Mouse (Mus musculus) hindbrain, embryonic 15.5 days (tissue): ENCODE measurements at regions not wholly inside any gene's neighbourhood (a gene's known extent, or its start where the extent isn't known, plus 50 kb on each side); places are given as distances from the start of the nearest gene placed in this dataset.
"Not testable (repeated sequence)": the region's sequence is repeated elsewhere in the genome, so short reads cannot be mapped to it uniquely, and the experiment has no call there.

Experiments
- ATAC-seq: fragments of 200-750 bp; cut with Nextera tagmentation; 2 replicates; pipeline ENCODE4 v1.8.0; 2017; ENCODE audit warnings: low read depth, moderate number of reproducible peaks, moderate TSS enrichment; ENCODE audit not compliant: low FRiP score
- H3K27ac ChIP-seq: fragments of 300-500 bp; sonication (generic); replicated peaks from 2 replicates; pipeline ENCODE4 v1.5.1; 2015; ENCODE audit warnings: mild to moderate bottlenecking, inconsistent platforms
- H3K27me3 ChIP-seq: fragments of 300-500 bp; sonication (generic); 2 replicates; pipeline ENCODE4 v1.6.1; 2015; ENCODE audit warnings: control low read depth, inconsistent platforms
- H3K36me3 ChIP-seq: fragments of 300-500 bp; sonication (generic); 2 replicates; pipeline ENCODE4 v1.6.1; 2015; ENCODE audit warnings: control low read depth, inconsistent platforms
- H3K4me1 ChIP-seq: fragments of 300-500 bp; sonication (generic); replicated peaks from 2 replicates; pipeline ENCODE4 v1.6.1; 2015; ENCODE audit warnings: control low read depth, inconsistent platforms
- H3K4me2 ChIP-seq: fragments of 300-500 bp; sonication (generic); 2 replicates; pipeline ENCODE4 v1.6.1; 2015; ENCODE audit warnings: moderate library complexity, mild to moderate bottlenecking, inconsistent platforms
- H3K4me3 ChIP-seq: fragments of 300-500 bp; sonication (generic); 2 replicates; pipeline ENCODE4 v1.5.1; 2015; ENCODE audit warnings: mild to moderate bottlenecking, inconsistent platforms
- H3K9ac ChIP-seq: fragments of 300-500 bp; sonication (generic); 2 replicates; pipeline ENCODE4 v1.6.1; 2015; ENCODE audit warnings: inconsistent platforms
- H3K9me3 ChIP-seq: fragments of 300-500 bp; sonication (generic); 2 replicates; pipeline ENCODE4 v1.6.1; 2016; ENCODE audit warnings: control low read depth, inconsistent platforms
- WGBS: fragments of 180-500 bp; shearing (Covaris S2); methylation state at CpG from one replicate; pipeline ENCODE4 v1.1.7; 2015; 5-methylcytosine and 5-hydroxymethylcytosine counted together

DNA sequence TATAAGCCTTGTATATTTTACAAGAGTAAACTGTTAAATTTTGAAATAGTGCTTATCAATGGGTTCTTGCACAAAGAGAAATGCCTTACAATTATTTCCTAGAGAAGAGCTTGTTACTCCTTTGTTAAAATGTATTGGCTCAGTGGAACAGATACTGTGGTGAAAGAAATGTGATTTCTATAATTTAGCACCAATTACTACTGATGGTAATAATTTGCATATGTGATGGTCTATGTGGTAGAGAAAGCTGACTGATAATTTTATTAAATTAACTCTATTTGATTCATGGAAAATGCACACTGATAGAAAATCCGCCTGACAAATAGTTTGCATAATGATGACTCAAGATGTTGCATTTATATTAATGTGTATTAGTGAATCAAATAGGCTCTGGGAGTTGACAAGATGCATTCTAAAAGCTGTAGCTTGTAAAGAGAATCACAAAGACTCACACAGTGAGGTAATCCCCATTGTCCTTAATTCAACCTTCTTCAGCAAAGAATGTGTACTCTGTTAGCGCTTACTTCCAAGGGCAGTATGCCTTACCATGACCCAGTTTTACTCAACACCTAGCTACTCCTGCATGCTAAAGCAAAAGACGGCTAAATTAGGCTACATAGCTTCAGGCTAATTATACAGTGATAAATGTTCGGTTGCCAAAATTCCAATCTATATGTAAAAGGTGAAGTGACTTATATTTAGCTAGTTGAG, 329.8 kb upstream of the Cenpq start:
- H3K9ac ChIP-seq: no peak overlapping the region
- ATAC-seq: no peak
- no peaks in the 10 kb centered on the region for H3K36me3 ChIP-seq
- no peaks in the 10 kb centered on the region for H3K9me3 ChIP-seq
- no peaks in the 10 kb centered on the region for H3K27me3 ChIP-seq
- no peak overlapping the region for H3K4me3 ChIP-seq
- WGBS: 67% methylated on average over 4 of the region's 4 CpGs
- H3K27ac ChIP-seq: no peak overlapping the region
- no peak overlapping the region for H3K4me2 ChIP-seq
- no peaks in the 10 kb centered on the region for H3K4me1 ChIP-seq

DNA sequence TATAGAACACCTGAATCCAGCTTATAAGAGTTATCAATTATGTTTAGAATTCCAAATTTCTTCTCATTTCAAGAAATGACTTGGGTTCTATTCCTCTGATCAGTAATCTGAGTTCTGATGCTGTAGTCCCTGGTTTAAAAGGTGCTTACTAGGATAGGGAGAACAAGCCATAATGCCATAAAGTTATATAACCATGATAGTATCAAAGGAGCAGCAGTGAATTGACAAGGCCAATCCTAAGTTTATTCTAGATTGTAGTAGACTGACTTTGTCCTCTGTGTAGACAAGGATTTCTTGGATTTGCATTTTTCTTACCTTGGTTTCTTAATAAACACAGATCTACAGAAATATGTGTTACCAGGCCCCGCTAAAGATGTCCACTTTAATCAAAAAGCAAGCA, 326.6 kb upstream of the Cenpq start:
- H3K27ac ChIP-seq: no peak overlapping the region
- H3K4me1 ChIP-seq: no peaks in the 10 kb centered on the region
- H3K4me3 ChIP-seq: no peak overlapping the region
- no peaks in the 10 kb centered on the region for H3K36me3 ChIP-seq
- H3K9me3 ChIP-seq: no peaks in the 10 kb centered on the region
- ATAC-seq: no peak
- no peak overlapping the region for H3K9ac ChIP-seq
- no peaks in the 10 kb centered on the region for H3K27me3 ChIP-seq
- no peak overlapping the region for H3K4me2 ChIP-seq
- WGBS: 91% methylated on average over 1 of the region's 1 CpGs

DNA sequence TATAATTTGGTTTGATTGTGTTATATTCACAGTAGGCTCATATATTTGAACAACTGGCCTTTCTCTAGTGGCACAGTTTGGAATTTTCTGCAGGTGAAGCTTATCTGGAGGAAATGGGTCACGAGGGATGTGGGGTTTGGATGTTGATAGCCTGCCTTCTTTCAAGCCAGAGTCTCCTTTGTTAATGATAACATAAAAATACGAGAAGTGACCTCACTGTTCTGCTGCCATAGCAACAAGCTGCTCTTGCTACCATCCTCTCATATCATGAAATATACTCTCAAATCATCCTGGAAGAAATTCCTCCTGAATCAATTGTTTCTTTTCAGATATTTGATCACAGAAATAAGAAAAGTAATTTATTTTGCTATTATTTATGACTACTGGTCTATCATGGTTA, 313.6 kb upstream of the Cenpq start:
- H3K27ac ChIP-seq: no peak overlapping the region
- no peaks in the 10 kb centered on the region for H3K4me1 ChIP-seq
- H3K4me3 ChIP-seq: no peak overlapping the region
- H3K9ac ChIP-seq: no peak overlapping the region
- H3K27me3 ChIP-seq: no peaks in the 10 kb centered on the region
- no peaks in the 10 kb centered on the region for H3K36me3 ChIP-seq
- no peak for ATAC-seq
- H3K9me3 ChIP-seq: no peaks in the 10 kb centered on the region
- H3K4me2 ChIP-seq: no peak overlapping the region
- WGBS: 45% methylated on average over 2 of the region's 2 CpGs

DNA sequence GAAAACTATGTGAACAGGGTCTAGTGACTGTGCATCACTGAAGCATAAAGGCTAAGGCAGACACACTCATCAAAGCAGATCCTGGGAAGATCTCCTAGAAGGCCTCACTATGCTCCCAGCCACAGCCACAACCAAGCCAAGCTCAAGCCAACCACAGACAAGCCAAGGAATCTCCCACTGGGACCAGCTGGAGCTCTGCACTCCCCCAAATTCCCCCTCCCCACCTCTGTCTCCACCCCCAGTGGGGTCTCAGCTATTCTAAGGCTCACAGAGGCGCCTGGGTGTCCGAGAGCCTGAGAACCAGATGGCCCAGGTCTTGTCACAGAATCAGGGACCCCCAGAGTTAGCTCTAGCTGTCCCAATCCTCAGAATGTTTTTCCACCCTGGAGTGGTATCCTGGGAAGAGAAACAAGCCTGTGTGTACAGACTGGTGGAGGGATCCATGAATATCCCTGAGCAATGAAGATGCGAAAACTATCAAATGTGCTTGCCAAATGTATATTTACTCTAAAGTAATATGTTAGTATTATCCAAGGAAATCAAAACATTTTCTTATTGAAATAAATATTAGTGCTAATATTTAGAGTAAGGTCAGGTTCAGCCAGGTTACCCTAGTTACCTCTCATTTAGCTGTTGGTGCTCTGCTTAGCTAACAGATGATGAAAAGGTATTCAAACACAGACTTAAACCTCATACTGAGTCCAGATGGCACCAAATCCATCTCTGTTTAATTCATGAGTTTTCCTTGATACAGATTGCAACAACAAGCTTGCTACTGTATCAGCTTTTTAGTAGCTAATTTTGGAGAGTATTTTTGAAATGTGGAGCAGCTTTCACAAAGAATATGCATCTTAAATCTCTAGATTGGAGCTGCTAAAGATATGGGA, 292.5 kb upstream of the Cenpq start:
- no peak for ATAC-seq
- Histone ChIP-seq H3K4me1 (no peaks in the 10 kb centered on the region), H3K27me3 (no peaks in the 10 kb centered on the region), H3K36me3 (no peaks in the 10 kb centered on the region), H3K9me3 (no peaks in the 10 kb centered on the region), H3K9ac (no peak overlapping the region), H3K4me2 (no peak overlapping the region), H3K4me3 (no peak overlapping the region), H3K27ac (no peak overlapping the region)
- WGBS: 71% methylated on average over 3 of the region's 3 CpGs

DNA sequence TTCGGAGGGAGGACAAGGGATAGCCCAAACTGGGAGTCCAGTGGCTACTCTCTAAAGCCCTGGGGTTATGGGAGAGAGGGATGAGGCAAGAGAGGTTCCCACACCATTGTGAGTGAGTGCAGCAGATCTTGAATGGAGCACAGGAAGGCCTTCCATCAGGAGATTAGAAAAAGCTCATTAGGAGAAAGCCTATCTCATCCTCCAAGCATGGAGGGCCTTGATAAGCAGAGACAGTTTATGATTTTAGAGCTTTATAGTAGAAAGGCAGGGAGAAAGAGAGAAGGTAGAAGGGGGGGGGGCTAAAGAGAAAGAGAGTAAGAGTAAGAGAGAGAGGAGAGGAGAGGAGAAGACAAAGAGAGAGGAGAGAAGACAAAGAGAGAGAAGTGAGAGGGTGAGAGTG, 282.0 kb upstream of the Cenpq start:
- no peak overlapping the region for H3K4me3 ChIP-seq
- H3K27ac ChIP-seq: no peak overlapping the region
- H3K9ac ChIP-seq: no peak overlapping the region
- no peaks in the 10 kb centered on the region for H3K9me3 ChIP-seq
- no peaks in the 10 kb centered on the region for H3K27me3 ChIP-seq
- no peak overlapping the region for H3K4me2 ChIP-seq
- no peak for ATAC-seq
- H3K4me1 ChIP-seq: no peaks in the 10 kb centered on the region
- WGBS: 96% methylated on average over 1 of the region's 1 CpGs
- no peaks in the 10 kb centered on the region for H3K36me3 ChIP-seq

DNA sequence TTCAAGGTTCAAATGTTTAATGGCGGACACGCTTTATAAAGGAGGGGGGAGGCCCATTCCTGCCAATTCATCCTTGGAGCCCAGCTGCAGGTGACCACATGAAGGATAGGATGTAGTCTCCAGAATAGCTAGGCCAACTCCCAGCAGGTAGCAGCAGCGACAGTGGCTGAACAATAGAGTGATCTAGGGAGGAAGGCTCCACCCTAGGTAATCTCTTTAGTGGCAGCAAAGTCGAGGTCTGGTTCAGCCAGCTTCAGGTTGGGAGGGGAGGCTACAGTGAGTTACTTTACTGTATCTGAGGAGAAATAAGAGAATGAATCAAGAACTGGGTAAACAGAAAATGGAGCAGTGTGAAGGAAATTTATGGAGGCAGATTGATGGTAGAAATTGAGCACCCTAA, 264.6 kb upstream of the Cenpq start:
- not testable (repeated sequence) for H3K9me3 ChIP-seq, H3K9ac ChIP-seq, H3K4me2 ChIP-seq, ATAC-seq, H3K27ac ChIP-seq, H3K36me3 ChIP-seq, H3K4me1 ChIP-seq, H3K27me3 ChIP-seq, H3K4me3 ChIP-seq
- 48% methylated on average over 4 of the region's 4 CpGs for WGBS

DNA sequence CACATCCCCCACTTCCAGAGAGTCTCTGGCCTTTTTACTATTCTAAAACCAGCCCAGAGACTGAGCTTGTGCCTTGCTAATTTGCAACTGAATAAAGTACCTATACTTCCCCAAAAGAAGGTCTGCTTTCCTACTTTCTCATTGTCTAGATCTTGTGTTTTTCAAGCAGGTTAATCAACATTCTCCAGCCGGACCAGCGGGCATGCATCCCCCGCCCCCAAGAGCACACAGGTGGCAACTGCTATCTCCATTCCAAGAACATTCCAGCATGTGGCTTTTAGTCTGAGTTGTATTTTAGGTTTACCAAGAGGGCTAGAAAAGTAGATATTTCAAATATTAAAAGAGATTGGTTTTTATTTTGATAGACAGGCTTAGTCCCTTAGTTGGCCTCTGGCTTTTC, 255.5 kb upstream of the Cenpq start:
- H3K4me1 ChIP-seq, H3K9ac ChIP-seq, H3K9me3 ChIP-seq, H3K27me3 ChIP-seq, H3K4me3 ChIP-seq, H3K27ac ChIP-seq, ATAC-seq, H3K4me2 ChIP-seq, H3K36me3 ChIP-seq: not testable (repeated sequence)
- WGBS: 95% methylated on average over 3 of the region's 3 CpGs

DNA sequence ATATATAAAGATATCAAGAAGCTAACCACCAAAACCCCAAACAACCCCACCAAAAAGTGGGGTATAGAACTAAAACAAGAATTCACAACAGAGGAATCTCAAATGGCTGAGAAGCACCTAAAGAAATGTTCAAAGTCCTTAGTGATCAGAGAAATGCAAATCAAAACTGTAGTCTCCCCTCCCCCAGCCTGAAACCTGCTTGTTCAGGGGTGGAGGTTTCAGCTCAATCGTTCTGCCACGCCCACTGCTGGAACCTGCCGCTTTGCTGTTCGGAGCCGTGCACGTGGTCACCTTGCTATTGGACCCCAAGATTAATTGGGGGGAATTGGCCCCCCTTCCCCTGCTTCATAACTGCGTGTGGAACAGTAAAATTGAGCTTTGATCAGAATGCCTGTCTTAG, 251.8 kb upstream of the Cenpq start:
- not testable (repeated sequence) for H3K4me3 ChIP-seq, H3K27me3 ChIP-seq, H3K4me2 ChIP-seq, H3K9ac ChIP-seq, ATAC-seq, H3K27ac ChIP-seq, H3K36me3 ChIP-seq, H3K4me1 ChIP-seq, H3K9me3 ChIP-seq
- 92% methylated on average over 7 of the region's 7 CpGs for WGBS

DNA sequence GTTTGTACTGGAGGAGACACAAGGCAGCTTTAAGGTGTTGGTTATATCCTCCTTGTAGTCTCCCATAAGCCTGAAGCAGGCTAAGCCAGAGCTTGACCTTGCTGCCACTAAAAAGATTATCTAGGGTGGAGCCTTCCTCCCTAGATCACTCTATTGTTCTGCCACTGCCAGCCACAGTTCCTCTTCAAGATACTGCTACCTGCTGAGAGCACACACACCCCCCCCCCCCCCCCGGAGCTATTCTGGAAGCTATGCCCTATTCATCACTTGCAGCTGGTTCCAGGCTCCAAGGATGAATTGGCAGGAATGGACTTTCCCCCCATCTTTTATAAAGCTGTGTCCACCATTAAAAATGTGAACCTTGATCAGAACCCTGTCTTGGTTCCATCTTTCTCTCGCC, 249.9 kb upstream of the Cenpq start:
- Histone ChIP-seq H3K36me3 (no peaks in the 10 kb centered on the region), H3K9me3 (no peaks in the 10 kb centered on the region), H3K27me3 (no peaks in the 10 kb centered on the region), H3K9ac (no peak overlapping the region), H3K4me2 (no peak overlapping the region), H3K4me3 (no peak overlapping the region), H3K4me1 (no peaks in the 10 kb centered on the region), H3K27ac (no peak overlapping the region)
- 72% methylated on average over 2 of the region's 2 CpGs for WGBS
- no peak for ATAC-seq

DNA sequence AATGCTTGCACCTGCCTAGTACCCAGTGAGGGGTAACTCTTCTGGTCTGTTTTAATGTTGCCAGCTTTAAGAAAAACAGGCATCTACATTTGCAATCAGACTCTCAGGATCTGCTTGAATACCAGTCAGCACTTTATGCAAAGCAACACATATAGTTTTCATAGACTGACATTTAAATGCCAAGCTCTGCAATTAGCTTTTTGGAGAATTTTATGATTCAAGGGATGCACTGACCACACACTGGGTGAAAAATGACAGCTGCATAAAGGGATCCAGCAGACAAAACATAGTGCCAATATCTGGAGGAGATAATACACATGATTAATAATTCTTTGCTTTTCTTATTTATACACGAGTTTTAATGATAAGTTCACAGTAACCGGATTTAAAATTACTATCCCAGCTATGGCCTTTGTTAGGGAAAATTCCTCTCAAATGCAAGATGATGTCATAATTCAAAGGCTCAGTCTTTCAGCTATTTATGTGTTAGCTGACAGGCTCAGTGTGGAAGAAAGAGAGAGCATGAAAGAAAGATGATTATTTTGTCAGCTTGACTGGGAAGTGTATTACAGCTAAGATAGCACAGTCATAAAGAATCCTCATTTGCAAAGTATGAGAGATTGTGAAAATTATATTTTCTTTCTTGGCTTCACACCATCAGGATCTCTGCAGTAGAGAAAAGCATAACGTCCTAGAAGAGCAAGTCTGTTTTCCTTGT, 219.0 kb upstream of the Cenpq start:
- Histone ChIP-seq H3K9me3 (no peaks in the 10 kb centered on the region), H3K4me3 (no peak overlapping the region), H3K27ac (0 out of 2 replicates have a peak overlapping the region, but pooled peaks have one; percentile 13), H3K36me3 (no peaks in the 10 kb centered on the region), H3K9ac (no peak overlapping the region), H3K4me2 (no peak overlapping the region), H3K27me3 (no peaks in the 10 kb centered on the region), H3K4me1 (no peaks in the 10 kb centered on the region)
- WGBS: 56% methylated on average over 3 of the region's 3 CpGs
- no peak for ATAC-seq

DNA sequence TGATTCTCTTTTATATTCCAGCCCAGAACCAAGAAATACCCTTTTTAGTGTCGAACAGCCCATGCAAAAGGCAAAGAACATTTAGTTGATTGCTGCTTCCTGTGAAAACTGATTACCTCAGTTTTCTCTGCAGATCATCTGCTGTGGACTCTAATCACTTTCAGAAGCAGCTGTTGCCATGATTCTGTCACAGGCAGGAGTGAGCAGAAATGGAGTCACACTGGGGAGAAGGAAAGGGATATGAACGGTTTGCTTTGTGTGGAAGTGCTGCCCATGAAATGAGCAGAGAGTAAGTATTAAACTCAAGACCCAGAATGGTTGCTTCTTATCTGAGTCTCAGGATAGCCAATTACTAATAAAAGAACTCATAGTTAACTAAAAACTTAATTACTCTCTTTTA, 217.6 kb upstream of the Cenpq start:
- 60% methylated on average over 2 of the region's 2 CpGs for whole genome bisulfite sequencing
- Histone ChIP-seq H3K4me3 (no peak overlapping the region), H3K9ac (no peak overlapping the region), H3K4me1 (no peaks in the 10 kb centered on the region), H3K4me2 (no peak overlapping the region), H3K9me3 (no peaks in the 10 kb centered on the region), H3K36me3 (no peaks in the 10 kb centered on the region), H3K27ac (peak overlapping the region; percentile 30; the same call in 1 of the 2 replicates), H3K27me3 (no peaks in the 10 kb centered on the region)
- peak; percentile 72; the same call in 1 of the 2 replicates for ATAC-seq

DNA sequence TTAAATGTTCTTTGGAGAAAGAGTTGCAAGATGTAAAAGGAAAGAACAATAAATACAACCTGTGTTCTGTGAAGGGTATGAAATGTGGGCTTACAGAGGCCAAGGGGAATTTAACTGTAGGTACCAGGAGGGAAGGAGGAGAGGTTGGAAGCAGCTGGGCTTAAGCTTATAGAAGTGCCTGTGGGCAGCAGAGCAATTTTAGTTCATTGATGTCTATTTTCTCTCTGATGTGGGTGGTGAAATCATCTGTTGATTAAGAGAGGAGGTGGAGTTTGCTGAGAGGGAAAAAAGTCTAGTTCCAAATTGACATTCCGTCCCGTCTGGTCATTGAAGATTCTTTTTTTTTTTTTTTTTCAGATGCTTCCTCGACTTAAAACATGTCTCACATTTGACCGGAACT, 209.7 kb upstream of the Cenpq start:
- Histone ChIP-seq H3K27ac (no peak overlapping the region), H3K4me2 (no peak overlapping the region), H3K4me3 (no peak overlapping the region), H3K4me1 (no peaks in the 10 kb centered on the region), H3K9ac (no peak overlapping the region), H3K9me3 (no peaks in the 10 kb centered on the region), H3K27me3 (no peaks in the 10 kb centered on the region), H3K36me3 (no peaks in the 10 kb centered on the region)
- no peak for ATAC-seq
- WGBS: 86% methylated on average over 4 of the region's 4 CpGs
